Mouse (Mus musculus): ENCODE measurements around the gene Fbxw9. TPM values are rescaled to one million over a fixed set of nuclear protein-coding genes. Genes with fewer than 3 reads are reported as not detected.

Fbxw9 gene
- polyA plus RNA-seq, 1 experiment: 4.1 TPM

GRCm38 (mm10) chr8:85032622-85033311 lies 27.1 kb upstream of the Fbxw9 start:
- H3K4me3 ChIP-seq (ENCODE audit: insufficient read depth, low read depth, low read length): no peak overlapping the region
- peaks cover 11% of the 10 kb centered on the region for H3K4me1 ChIP-seq (ENCODE audit: control insufficient read depth, insufficient read depth, insufficient read length, low read length)
- H3K27ac ChIP-seq (replicated peaks; ENCODE audit: low read depth, low read length): no peak overlapping the region

GRCm38 (mm10) chr8:85033867-85034266 lies 26.0 kb upstream of the Fbxw9 start:
- Histone ChIP-seq H3K27ac (replicated peaks; ENCODE audit: low read depth, low read length) (no peak overlapping the region), H3K4me3 (ENCODE audit: insufficient read depth, low read depth, low read length) (no peak overlapping the region), H3K4me1 (ENCODE audit: control insufficient read depth, insufficient read depth, insufficient read length, low read length) (peaks cover 9% of the 10 kb centered on the region)

DNA sequence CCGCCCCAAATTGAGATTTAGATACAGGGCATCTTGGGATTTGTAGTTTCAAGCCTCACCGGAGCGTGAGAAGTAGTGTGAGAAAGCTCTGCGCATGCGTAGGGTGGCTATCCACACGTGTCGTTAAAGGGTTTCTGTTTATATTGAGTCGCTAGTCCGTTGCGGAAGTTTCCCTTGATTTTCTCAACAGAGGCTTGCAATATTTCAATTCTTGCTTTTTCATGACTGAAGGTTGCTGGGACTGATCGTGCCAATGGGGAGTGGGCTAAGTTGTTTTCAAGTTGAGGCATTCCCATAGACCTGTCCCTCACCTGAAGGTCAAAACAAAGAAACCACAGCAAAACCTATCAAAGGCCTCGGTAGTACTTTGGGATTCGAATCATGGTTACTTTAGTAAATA lies 25.1 kb upstream of the Fbxw9 start:
- Histone ChIP-seq H3K4me3 (ENCODE audit: insufficient read depth, low read depth, low read length) (peak overlapping the region; percentile 84), H3K27ac (replicated peaks; ENCODE audit: low read depth, low read length) (0 out of 2 replicates have a peak overlapping the region, but pooled peaks have one; percentile 20), H3K4me1 (ENCODE audit: control insufficient read depth, insufficient read depth, insufficient read length, low read length) (peaks cover 6% of the 10 kb centered on the region; the same call in 1 of the 2 replicates)

DNA sequence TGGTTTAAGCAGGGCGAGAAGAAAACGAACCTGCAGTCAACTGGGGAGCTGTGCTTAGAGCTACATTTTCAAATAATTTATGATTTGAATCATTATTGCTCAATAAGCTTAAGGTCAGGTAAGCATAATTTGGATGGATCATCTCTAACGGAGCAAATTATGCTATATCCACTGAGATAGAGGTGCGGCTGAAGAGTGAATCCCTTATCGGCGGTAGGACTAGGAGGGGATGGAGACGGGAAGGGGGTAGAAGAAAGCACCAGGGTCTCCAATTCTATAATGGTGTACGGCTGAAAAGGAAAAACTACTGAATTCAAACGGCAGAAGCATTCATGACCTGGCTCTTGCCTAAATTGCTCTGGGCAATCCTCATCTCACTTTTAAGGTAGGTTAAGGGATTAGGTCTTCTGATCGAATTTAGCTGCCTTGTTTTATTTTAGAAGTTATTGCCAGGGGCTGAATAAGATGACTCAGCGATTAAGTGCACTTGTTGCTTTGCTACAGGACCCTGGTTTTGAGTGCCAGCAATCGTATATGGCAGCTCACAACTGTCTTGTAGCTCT lies 24.6 kb upstream of the Fbxw9 start:
- Histone ChIP-seq H3K4me3 (ENCODE audit: insufficient read depth, low read depth, low read length) (peak overlapping the region; percentile 84), H3K27ac (replicated peaks; ENCODE audit: low read depth, low read length) (peak overlapping the region; percentile 64)

DNA sequence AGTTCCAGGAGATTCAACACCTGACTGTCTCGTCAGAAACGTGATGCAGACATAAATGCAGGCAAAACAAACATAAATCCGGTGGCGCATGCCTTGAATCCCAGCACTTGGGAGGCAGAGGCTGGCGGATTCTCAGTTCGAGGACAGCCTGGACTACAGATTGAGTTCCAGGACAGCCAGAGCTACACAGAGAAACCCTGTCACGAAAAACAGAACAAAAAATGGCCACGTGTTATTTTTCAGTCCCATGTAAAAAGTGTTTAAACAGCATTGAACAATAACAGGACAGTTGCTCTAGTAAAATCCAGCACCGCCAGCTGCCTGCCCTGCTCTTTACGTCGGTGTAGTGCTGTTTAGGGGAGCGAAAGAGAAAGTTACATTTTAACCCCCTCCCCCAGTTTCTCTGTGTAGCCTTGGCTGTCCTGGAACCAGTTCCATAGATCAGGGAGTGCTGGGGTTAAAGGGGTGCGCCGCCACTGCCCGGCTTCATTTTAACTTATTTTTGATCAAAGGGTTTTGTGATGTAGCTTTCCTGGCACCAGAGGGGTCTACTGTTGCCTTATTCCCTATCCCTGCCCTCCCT lies 24.0 kb upstream of the Fbxw9 start:
- peaks cover 6% of the 10 kb centered on the region; the same call in 1 of the 2 replicates for H3K4me1 ChIP-seq (ENCODE audit: control insufficient read depth, insufficient read depth, insufficient read length, low read length)
- H3K4me3 ChIP-seq (ENCODE audit: insufficient read depth, low read depth, low read length): peak overlapping the region; percentile 84
- peak overlapping the region; percentile 64 for H3K27ac ChIP-seq (replicated peaks; ENCODE audit: low read depth, low read length)

More for the DNA sequence above, 24.6 kb upstream of the Fbxw9 start:
- H3K4me1 ChIP-seq (ENCODE audit: control insufficient read depth, insufficient read depth, insufficient read length, low read length): peaks cover 6% of the 10 kb centered on the region; the same call in 1 of the 2 replicates

GRCm38 (mm10) chr8:85036381-85036717 lies 23.5 kb upstream of the Fbxw9 start:
- peak overlapping the region; percentile 84 for H3K4me3 ChIP-seq (ENCODE audit: insufficient read depth, low read depth, low read length)
- H3K4me1 ChIP-seq (ENCODE audit: control insufficient read depth, insufficient read depth, insufficient read length, low read length): peaks cover 6% of the 10 kb centered on the region; the same call in 1 of the 2 replicates
- peak overlapping the region; percentile 64 for H3K27ac ChIP-seq (replicated peaks; ENCODE audit: low read depth, low read length)

DNA sequence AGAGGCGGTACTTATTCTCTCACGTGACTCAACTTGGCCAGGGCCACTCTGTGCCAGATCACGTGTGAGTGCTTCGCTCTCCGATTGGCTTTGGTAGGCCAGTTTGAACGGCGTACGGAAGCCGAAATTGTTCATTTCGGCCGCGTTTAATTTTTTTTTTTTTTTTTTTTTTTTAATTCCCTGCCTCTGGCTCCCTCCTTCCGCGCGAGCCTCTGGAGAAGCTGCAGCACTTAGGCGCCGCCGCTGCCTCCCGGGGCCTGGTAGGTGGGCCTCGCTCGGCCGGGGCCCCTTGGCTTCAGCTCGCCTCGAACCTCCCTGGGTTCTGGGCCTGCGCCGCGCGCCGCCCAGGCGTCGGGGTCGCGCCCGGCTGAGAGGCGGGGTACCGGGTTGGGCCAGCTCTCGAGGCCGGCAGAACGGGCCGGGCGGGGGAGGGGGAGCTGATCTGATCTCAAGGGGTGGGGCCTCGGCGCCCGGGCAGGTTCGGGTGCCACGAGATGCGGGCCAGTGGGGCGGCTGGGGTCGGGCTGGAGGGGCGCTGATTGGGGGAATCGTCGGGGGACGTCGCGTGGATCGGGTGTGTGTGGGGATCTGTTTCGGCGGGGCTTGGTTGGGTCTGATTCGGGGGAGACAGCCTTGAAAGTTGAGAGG lies 23.0 kb upstream of the Fbxw9 start, which contains the start of gene Tnpo2:
Tnpo2 (plus strand) TSS at position 198 of the 648 bp plus-strand sequence.
- H3K4me3 ChIP-seq (ENCODE audit: insufficient read depth, low read depth, low read length): peak within 1 kb of the TSS; percentile 84
- peaks cover 6% of the 10 kb centered on the region; the same call in 1 of the 2 replicates for H3K4me1 ChIP-seq (ENCODE audit: control insufficient read depth, insufficient read depth, insufficient read length, low read length)
- peak within 1 kb of the TSS; percentile 73 for H3K27ac ChIP-seq (replicated peaks; ENCODE audit: low read depth, low read length)

DNA sequence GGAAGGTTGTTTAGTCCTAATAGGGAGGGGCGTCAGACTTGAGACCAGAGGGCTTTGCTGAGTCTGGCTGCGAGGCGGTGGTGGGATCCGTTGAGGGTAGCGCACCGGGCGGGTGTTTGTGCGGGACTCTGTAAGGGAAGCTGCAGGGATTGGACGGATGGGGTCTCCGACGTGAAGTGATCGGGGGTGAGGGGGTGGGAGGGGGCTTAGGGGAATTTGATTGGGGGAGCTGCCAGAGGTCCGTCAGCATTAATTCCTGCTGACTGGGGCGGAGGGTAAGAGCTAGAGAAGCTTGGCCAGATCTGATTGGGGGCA lies 22.5 kb upstream of the Fbxw9 start:
- peak overlapping the region; percentile 82 for H3K4me3 ChIP-seq (ENCODE audit: insufficient read depth, low read depth, low read length)

DNA sequence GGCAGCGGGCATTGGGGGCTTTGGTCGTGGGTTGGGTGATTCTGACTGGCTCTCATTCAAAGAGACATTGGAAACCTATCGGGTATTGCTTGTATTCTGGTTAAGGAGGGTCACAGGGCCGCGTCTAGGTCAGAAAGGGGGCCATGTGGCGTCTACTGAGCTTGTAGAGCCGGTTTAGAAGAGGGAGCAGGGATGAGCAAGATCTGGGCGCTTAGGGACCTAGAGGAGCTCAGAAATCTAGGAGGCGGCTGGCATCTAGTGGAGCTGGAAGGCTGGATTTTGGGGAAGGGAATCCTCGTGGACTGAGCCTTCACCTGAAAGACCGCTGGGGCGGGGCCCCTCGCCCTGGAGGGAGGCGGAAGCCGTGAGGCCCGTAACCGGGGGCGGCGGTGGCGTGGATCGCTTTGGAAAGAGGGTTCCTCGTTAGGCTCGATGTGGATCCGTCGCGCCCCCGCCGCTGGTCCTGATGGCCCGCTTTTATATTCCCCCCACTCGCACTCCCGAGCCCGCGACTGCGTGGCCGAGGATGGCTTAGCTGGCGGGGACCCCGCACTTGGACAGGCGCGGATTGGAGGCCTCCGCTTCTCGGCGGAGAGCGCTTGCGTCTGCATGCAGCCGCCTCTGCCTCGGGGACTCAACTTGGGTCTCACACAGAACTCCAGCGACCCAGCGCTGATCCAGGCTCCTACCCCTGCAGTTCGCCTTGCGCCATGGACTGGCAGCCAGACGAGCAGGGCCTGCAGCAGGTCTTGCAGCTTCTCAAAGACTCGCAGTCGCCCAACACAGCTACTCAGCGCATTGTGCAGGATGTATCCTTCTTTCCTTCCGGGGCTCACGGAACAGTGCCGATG lies 21.9 kb upstream of the Fbxw9 start:
- Histone ChIP-seq H3K4me1 (ENCODE audit: control insufficient read depth, insufficient read depth, insufficient read length, low read length) (peaks cover 6% of the 10 kb centered on the region; the same call in 1 of the 2 replicates), H3K27ac (replicated peaks; ENCODE audit: low read depth, low read length) (peak overlapping the region; percentile 8; the same call in 1 of the 2 replicates), H3K4me3 (ENCODE audit: insufficient read depth, low read depth, low read length) (peak overlapping the region; percentile 82)

More for the DNA sequence above, 22.5 kb upstream of the Fbxw9 start:
- Histone ChIP-seq H3K27ac (replicated peaks; ENCODE audit: low read depth, low read length) (peak overlapping the region; percentile 24; the same call in 1 of the 2 replicates), H3K4me1 (ENCODE audit: control insufficient read depth, insufficient read depth, insufficient read length, low read length) (peaks cover 6% of the 10 kb centered on the region; the same call in 1 of the 2 replicates)

DNA sequence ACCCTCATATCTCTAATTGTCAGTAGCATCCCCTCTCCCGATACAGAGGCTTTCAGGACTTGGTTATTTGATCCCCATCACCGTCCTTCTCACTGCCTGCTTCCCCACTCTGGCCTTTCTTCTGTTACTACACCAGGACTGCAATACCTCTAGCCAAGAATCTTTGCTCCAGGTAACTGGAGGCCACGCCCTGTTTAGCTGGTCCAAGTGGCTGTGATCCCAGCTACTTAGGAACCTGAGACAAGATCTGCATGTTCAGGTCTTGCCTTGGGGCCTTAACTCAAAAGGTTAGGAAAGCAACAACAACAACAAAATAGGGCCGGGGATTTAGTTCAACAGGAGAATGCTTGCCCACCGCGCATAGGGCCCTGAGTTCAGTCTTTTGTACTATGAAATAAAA lies 16.2 kb upstream of the Fbxw9 start:
- no peak overlapping the region for H3K27ac ChIP-seq (replicated peaks; ENCODE audit: low read depth, low read length)

DNA sequence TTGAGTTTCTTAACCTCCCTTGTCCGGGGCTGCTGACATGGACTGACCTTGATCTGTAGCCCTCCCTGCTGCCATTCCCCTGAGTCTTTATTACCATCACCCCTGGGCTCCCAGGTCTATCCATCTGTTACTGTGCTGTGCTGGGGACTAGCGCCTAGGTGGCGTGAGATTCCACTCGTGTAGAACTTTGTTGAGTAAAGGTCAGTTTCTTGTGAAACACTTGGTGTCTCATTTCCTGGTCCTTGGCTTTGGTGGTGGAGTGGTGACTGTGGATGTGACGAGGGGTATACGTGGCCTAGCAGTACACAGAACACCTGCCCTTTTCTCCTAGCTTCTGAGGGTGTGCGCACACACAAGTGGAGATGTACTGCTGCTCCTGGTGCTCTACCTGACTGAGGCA lies 2.5 kb upstream of the Fbxw9 start:
- Histone ChIP-seq H3K4me3 (ENCODE audit: insufficient read depth, low read depth, low read length) (no peak overlapping the region), H3K4me1 (ENCODE audit: control insufficient read depth, insufficient read depth, insufficient read length, low read length) (peaks cover 5% of the 10 kb centered on the region; the same call in 1 of the 2 replicates), H3K27ac (replicated peaks; ENCODE audit: low read depth, low read length) (no peak overlapping the region)

More for the DNA sequence above, 16.2 kb upstream of the Fbxw9 start:
- Histone ChIP-seq H3K4me3 (ENCODE audit: insufficient read depth, low read depth, low read length) (no peak overlapping the region), H3K4me1 (ENCODE audit: control insufficient read depth, insufficient read depth, insufficient read length, low read length) (no peaks in the 10 kb centered on the region)

- Histone ChIP-seq H3K27ac (replicated peaks; ENCODE audit: low read depth, low read length) (no peak overlapping the region), H3K4me1 (ENCODE audit: control insufficient read depth, insufficient read depth, insufficient read length, low read length) (peaks cover 5% of the 10 kb centered on the region; the same call in 1 of the 2 replicates), H3K4me3 (ENCODE audit: insufficient read depth, low read depth, low read length) (no peak overlapping the region)
Observed at GRCm38 (mm10) chr8:85062603-85063002, 2.7 kb downstream of the Fbxw9 start.

GRCm38 (mm10) chr8:85065213-85065612 lies 5.4 kb downstream of the Fbxw9 start:
- Histone ChIP-seq H3K27ac (replicated peaks; ENCODE audit: low read depth, low read length) (no peak overlapping the region), H3K4me1 (ENCODE audit: control insufficient read depth, insufficient read depth, insufficient read length, low read length) (peaks cover 5% of the 10 kb centered on the region; the same call in 1 of the 2 replicates), H3K4me3 (ENCODE audit: insufficient read depth, low read depth, low read length) (no peak overlapping the region)

DNA sequence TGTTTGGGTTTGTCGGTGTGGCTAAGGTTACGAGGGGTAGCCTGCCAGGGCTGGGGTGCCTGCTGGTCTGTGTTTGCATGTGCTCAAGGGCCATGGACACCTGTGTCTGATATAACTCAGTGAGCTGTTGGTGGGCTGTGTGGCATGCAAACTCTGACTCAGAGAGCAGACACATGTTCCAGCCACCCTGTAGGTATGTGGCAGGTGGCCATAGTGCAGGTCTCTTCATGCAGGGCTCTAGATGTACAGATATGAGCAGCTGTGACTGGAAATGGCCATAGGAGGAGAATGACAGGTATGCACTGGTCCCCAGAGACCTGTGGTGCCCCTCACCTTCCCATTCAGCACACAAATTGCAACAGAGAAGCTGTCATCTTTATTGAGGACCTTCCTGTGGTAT lies 7.3 kb downstream of the Fbxw9 start:
- peaks cover 2% of the 10 kb centered on the region; the same call in 1 of the 2 replicates for H3K4me1 ChIP-seq (ENCODE audit: control insufficient read depth, insufficient read depth, insufficient read length, low read length)

More for the DNA sequence above, 7.3 kb downstream of the Fbxw9 start:
- Histone ChIP-seq H3K27ac (replicated peaks; ENCODE audit: low read depth, low read length) (no peak overlapping the region), H3K4me3 (ENCODE audit: insufficient read depth, low read depth, low read length) (no peak overlapping the region)
